Mouse (Mus musculus) layer of hippocampus, adult 8-10 months (tissue): ENCODE results near the gene Sema4c. TPM values are rescaled to one million over a fixed set of nuclear protein-coding genes. Genes with fewer than 3 reads are reported as not detected.

Experiments used
- DNase-seq, 2 experiments: peaks; one replicate each; pipeline ENCODE4 v3.0.0; 2022; ENCODE audit warnings: low spot score in 2 of 2
- microRNA-seq, 2 experiments: library from miRNA; unstranded; fragments of <30 nt; microRNA quantifications; one replicate each; pipeline ENCODE4 v1.2.0; 2022
- total RNA-seq, 4 experiments: library from RNA; stranded (reverse); gene quantifications; 2 replicates each; pipeline ENCODE4 v1.2.4; 2022

Sema4c gene
- total RNA-seq, 4 experiments from 2014 or later, result 13.8 to 18.3 (median 15.1) TPM

GRCm38 (mm10) chr1:36508238-36508637, 49.9 kb downstream of the Sema4c start:
- no peak for DNase-seq

GRCm38 (mm10) chr1:36501261-36501660, 56.9 kb downstream of the Sema4c start:
- peak in 1 of 2 experiments; percentile 76 for DNase-seq

Small RNA genes lying within 50 kb of the gene (microRNA-seq; reads per million reads assigned to microRNA genes)
- 0 reads per million in 2 experiments for gene Gm47280

Other genes with a start within 250 kb of the Sema4c start
- gene Kansl3, start 189.2 kb downstream of the Sema4c start, total RNA-seq, result 10 to 100 TPM; 60.0 to 93.5 (median 78.2) TPM
- not detected for gene Fer1l5, start 186.1 kb downstream of the Sema4c start, total RNA-seq
- 10 to 100 TPM; 56.0 to 81.9 (median 69.0) TPM for gene Lman2l, start 113.1 kb downstream of the Sema4c start, total RNA-seq
- 10 to 100 TPM; 14.8 to 17.9 (median 16.2) TPM for gene Cnnm4, start 86.7 kb downstream of the Sema4c start, total RNA-seq
- 10 to 100 TPM; 33.3 to 47.2 (median 35.7) TPM for gene Cnnm3, start 46.5 kb downstream of the Sema4c start, total RNA-seq
- 1 to 10 TPM; 3.7 to 7.7 (median 5.0) TPM for gene Ankrd23, start 21.5 kb downstream of the Sema4c start, total RNA-seq
- gene Gm42417, start 18.9 kb downstream of the Sema4c start, total RNA-seq, result under 1 TPM in 1 of 4 experiments, not detected in 3; 0.38 TPM
- gene Ankrd39, start 10.9 kb downstream of the Sema4c start, total RNA-seq, result 10 to 100 TPM; 10.3 to 18.2 (median 13.2) TPM
- gene Fam178b, start 124.8 kb upstream of the Sema4c start, total RNA-seq, result under 1 TPM in 1 of 4 experiments, not detected in 3; 0.55 TPM
- gene Cox5b, start 133.1 kb upstream of the Sema4c start, total RNA-seq, result 100 to 1,000 TPM; 439 to 655 (median 576) TPM
- under 1 TPM in 1 of 4 experiments, not detected in 3; 0.56 TPM for gene 4933424G06Rik, start 151.8 kb upstream of the Sema4c start, total RNA-seq
- gene Actr1b, start 156.1 kb upstream of the Sema4c start, total RNA-seq, result 100 to 1,000 TPM; 246 to 261 (median 255) TPM
- 1 to 10 TPM; 3.2 to 4.3 (median 3.7) TPM for gene Zap70, start 203.4 kb upstream of the Sema4c start, total RNA-seq